Mouse (Mus musculus) midbrain, embryonic 16.5 days (tissue): ENCODE data around the gene Rpain. TPM values are rescaled to one million over a fixed set of nuclear protein-coding genes. Genes with fewer than 3 reads are reported as not detected.

Source experiments
- ATAC-seq: fragments of 200-750 bp; cut with Nextera tagmentation; 2 replicates; pipeline ENCODE4 v1.8.0; 2017; ENCODE audit warnings: moderate TSS enrichment
- H3K27ac ChIP-seq: fragments of 300-500 bp; sonication (generic); 2 replicates; pipeline ENCODE4 v1.5.1; 2014; ENCODE audit warnings: mild to moderate bottlenecking, low read length, mixed read lengths
- H3K27me3 ChIP-seq: fragments of 300-500 bp; sonication (generic); 2 replicates; pipeline ENCODE4 v1.6.1; 2014; ENCODE audit warnings: low read depth, low read length, mixed read lengths; ENCODE audit not compliant: control insufficient read depth, insufficient read depth
- H3K36me3 ChIP-seq: fragments of 300-500 bp; sonication (generic); 2 replicates; pipeline ENCODE4 v1.6.1; 2014; ENCODE audit warnings: mild to moderate bottlenecking, low read length, moderate library complexity, mixed read lengths; ENCODE audit not compliant: control insufficient read depth, insufficient read depth
- H3K4me1 ChIP-seq: fragments of 300-500 bp; sonication (generic); 2 replicates; pipeline ENCODE4 v1.6.1; 2014; ENCODE audit warnings: mild to moderate bottlenecking, low read length, mixed read lengths; ENCODE audit not compliant: control insufficient read depth, insufficient read depth
- H3K4me2 ChIP-seq: fragments of 300-500 bp; sonication (generic); 2 replicates; pipeline ENCODE4 v1.6.1; 2014; ENCODE audit warnings: mild to moderate bottlenecking, low read length, mixed read lengths
- H3K4me3 ChIP-seq: fragments of 300-500 bp; sonication (generic); 2 replicates; pipeline ENCODE4 v1.5.1; 2014; ENCODE audit warnings: low read depth, mild to moderate bottlenecking, low read length, moderate library complexity, mixed read lengths
- H3K9ac ChIP-seq: fragments of 300-500 bp; sonication (generic); 2 replicates; pipeline ENCODE4 v1.6.1; 2014; ENCODE audit warnings: low read depth, low read length, mixed read lengths
- H3K9me3 ChIP-seq: fragments of 300-500 bp; sonication (generic); replicated peaks from 2 replicates; pipeline ENCODE4 v1.6.1; 2014; ENCODE audit warnings: mild to moderate bottlenecking, low read length, mixed read lengths; ENCODE audit not compliant: control insufficient read depth, poor library complexity, severe bottlenecking
- WGBS: fragments of 180-500 bp; shearing (Covaris S2); extraction: QIAGEN DNeasy Blood & Tissue Kit; methylation state at CpG from one replicate; pipeline ENCODE4 v1.1.7; 2014; 5-methylcytosine and 5-hydroxymethylcytosine counted together
- polyA plus RNA-seq: library from polyadenylated mRNA; unstranded; fragments of >200 nt; fragmentation: Nextera tagmentation; extraction: Ambion mirVana; gene quantifications from 2 replicates; pipeline ENCODE4 v1.2.1, GENCODE M21; 2015

The Rpain gene
- polyA plus RNA-seq, 1 experiment from 2014 or later: 71.5 TPM

GRCm38 (mm10) chr11:71007831-71008230, 37.8 kb downstream of the Rpain start:
- no peak overlapping the region for H3K4me3 ChIP-seq
- no peak overlapping the region for H3K9ac ChIP-seq
- no peak overlapping the region for H3K4me2 ChIP-seq
- 93% methylated on average over 7 of the region's 7 CpGs for WGBS
- peaks cover 12% of the 10 kb centered on the region for H3K4me1 ChIP-seq
- peaks cover 25% of the 10 kb centered on the region for H3K36me3 ChIP-seq
- no peak overlapping the region for H3K27ac ChIP-seq
- no peak for ATAC-seq
- H3K27me3 ChIP-seq: no peaks in the 10 kb centered on the region
- H3K9me3 ChIP-seq: no peaks in the 10 kb centered on the region

- H3K27ac ChIP-seq: no peak overlapping the region
- no peak overlapping the region for H3K4me3 ChIP-seq
- 94% methylated on average over 3 of the region's 3 CpGs for WGBS
- no peaks in the 10 kb centered on the region for H3K9me3 ChIP-seq
- H3K27me3 ChIP-seq: no peaks in the 10 kb centered on the region
- H3K4me2 ChIP-seq: no peak overlapping the region
- ATAC-seq: no peak
- peaks cover 25% of the 10 kb centered on the region for H3K36me3 ChIP-seq
- no peak overlapping the region for H3K9ac ChIP-seq
- H3K4me1 ChIP-seq: peaks cover 7% of the 10 kb centered on the region
Observed at GRCm38 (mm10) chr11:71008321-71008720, 38.3 kb downstream of the Rpain start.

DNA sequence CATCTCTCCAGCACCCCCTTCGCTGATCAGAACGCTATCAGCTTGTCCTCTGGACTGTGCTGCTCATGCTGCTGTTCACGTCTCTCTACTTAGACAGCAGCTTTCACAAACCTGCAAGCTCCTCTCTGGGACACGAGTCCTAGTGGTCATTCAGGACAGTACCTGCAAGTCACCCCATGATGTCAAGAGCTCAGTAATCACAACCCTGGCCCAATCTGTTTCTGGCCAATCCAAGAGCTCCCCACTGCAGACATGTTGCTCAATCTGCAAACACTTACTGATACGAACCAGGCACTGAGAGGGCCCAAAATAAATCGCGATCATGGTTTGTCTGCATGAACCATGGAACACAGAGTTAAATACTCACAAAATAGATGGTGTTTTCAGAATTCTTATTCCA, 42.7 kb downstream of the Rpain start:
- Histone ChIP-seq H3K27me3 (no peaks in the 10 kb centered on the region), H3K36me3 (peaks cover 25% of the 10 kb centered on the region), H3K9me3 (no peaks in the 10 kb centered on the region), H3K9ac (no peak overlapping the region), H3K4me2 (no peak overlapping the region), H3K4me3 (no peak overlapping the region), H3K4me1 (peaks cover 18% of the 10 kb centered on the region), H3K27ac (no peak overlapping the region)
- WGBS: 98% methylated on average over 7 of the region's 7 CpGs
- ATAC-seq: no peak

DNA sequence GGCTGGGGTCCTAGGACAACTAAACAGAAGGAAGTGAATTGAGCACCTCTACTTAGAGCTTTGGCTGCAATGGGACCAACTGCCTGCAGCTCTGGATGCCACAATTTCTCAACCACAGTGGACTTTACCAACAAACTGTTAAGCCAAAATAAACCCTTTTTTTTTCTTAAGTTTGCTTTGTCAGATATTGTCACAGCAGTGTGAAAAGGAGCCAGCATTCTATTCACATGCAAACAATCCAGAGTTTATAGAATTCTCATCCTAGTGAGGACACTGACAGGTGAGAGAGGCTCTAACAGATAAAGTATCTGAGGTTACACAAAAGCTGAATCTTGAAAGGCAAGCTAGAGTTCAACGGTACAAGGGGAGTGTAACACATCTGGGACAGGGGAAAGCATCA, 47.0 kb downstream of the Rpain start:
- no peaks in the 10 kb centered on the region for H3K27me3 ChIP-seq
- no peak overlapping the region for H3K4me2 ChIP-seq
- H3K4me3 ChIP-seq: no peak overlapping the region
- 95% methylated on average over 1 of the region's 1 CpGs for WGBS
- peaks cover 3% of the 10 kb centered on the region for H3K36me3 ChIP-seq
- no peaks in the 10 kb centered on the region for H3K9me3 ChIP-seq
- H3K4me1 ChIP-seq: peaks cover 38% of the 10 kb centered on the region
- no peak overlapping the region for H3K27ac ChIP-seq
- H3K9ac ChIP-seq: no peak overlapping the region
- ATAC-seq: no peak

- Histone ChIP-seq H3K27ac (peak overlapping the region; percentile 89), H3K4me3 (peak overlapping the region; percentile 95), H3K4me2 (peak overlapping the region; percentile 90), H3K9me3 (no peaks in the 10 kb centered on the region), H3K27me3 (no peaks in the 10 kb centered on the region), H3K9ac (peak overlapping the region; percentile 86), H3K4me1 (peaks cover 46% of the 10 kb centered on the region), H3K36me3 (no peaks in the 10 kb centered on the region; the same call in 1 of the 2 replicates)
- WGBS: 7% methylated on average over 28 of the region's 28 CpGs
- ATAC-seq: no peak; the same call in 1 of the 2 replicates
Observed at GRCm38 (mm10) chr11:71018416-71019200, 48.6 kb downstream of the Rpain start.

- Histone ChIP-seq H3K36me3 (no peaks in the 10 kb centered on the region; the same call in 1 of the 2 replicates), H3K4me2 (peak within 1 kb of the TSS; percentile 90), H3K4me1 (peaks cover 46% of the 10 kb centered on the region), H3K9me3 (no peaks in the 10 kb centered on the region), H3K9ac (peak within 1 kb of the TSS; percentile 86), H3K4me3 (peak within 1 kb of the TSS; percentile 95), H3K27ac (peak within 1 kb of the TSS; percentile 89), H3K27me3 (no peaks in the 10 kb centered on the region)
- under 1% methylated on average over 68 of the region's 71 CpGs for WGBS
- peak; percentile 100 for ATAC-seq
Observed at GRCm38 (mm10) chr11:71019201-71020068, 49.4 kb downstream of the Rpain start, which contains the start of the genes Mis12 and Derl2. TSS of gene Mis12 (plus strand) at chr11:71019611. TSS of gene Derl2 (minus strand) at chr11:71019841.

Other genes starting within 250 kb of the Rpain start
- gene Zfp3, start 206.0 kb upstream of the Rpain start, polyA plus RNA-seq: 14.6 and 17.4 TPM in 2 replicates
- gene Scimp, start 157.6 kb upstream of the Rpain start, polyA plus RNA-seq: not detected in 2 replicates
- 88.6 and 91.0 TPM in 2 replicates for gene Rabep1, start 125.4 kb upstream of the Rpain start, polyA plus RNA-seq
- 120 and 122 TPM in 2 replicates for gene Nup88, start 240 bp upstream of the Rpain start, polyA plus RNA-seq
- 170 and 175 TPM in 2 replicates for gene C1qbp, start 12.8 kb downstream of the Rpain start, polyA plus RNA-seq
- 15.7 and 16.2 TPM in 2 replicates for gene Dhx33, start 34.2 kb downstream of the Rpain start, polyA plus RNA-seq
- 33.4 and 36.1 TPM in 2 replicates for gene Mis12, start 49.4 kb downstream of the Rpain start, polyA plus RNA-seq
- gene Derl2, start 49.6 kb downstream of the Rpain start, polyA plus RNA-seq: 38.1 and 39.6 TPM in 2 replicates
- 729 and 758 TPM in 2 replicates for gene 6330403K07Rik, start 63.3 kb downstream of the Rpain start, polyA plus RNA-seq
- 0.07 and 0.08 TPM in 2 replicates for gene Nlrp1a, start 174.5 kb downstream of the Rpain start, polyA plus RNA-seq